Mouse (Mus musculus): ENCODE data around the gene Vmn1r95. TPM values are rescaled to one million over a fixed set of nuclear protein-coding genes. Genes with fewer than 3 reads are reported as not detected.

Gene Vmn1r95
- not detected for polyA plus RNA-seq (2017; shearing (Covaris generic))

GRCm38 (mm10) chr7:20193410-20193809, at the start of gene Vmn1r95:
Vmn1r95 (plus strand) TSS chr7:20193710.

DNA sequence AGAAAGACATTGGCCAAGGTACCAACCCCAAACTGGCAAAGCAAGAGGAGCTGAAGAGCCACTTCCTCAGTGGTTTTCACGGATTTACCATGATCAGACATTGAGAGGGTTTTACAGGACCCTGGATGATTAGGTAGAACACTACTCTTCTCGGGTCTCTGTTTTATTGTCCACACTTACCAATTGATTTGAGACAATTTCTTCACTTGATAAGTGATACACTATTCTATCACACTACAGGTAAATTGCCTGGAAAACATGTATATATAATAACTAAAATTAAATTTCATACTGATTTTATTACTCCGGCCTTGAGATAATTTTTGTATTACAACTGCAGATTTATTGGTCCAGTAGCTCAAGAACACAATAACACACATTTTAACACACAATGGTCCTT, 25.2 kb upstream of the Vmn1r95 start, which contains the start of gene Vmn1r94:
Vmn1r94 (minus strand) TSS at position 101 of the 400 bp plus-strand sequence.

GRCm38 (mm10) chr7:20205507-20205906, 12.0 kb downstream of the Vmn1r95 start, which contains the start of gene Gm6164:
Gm6164 (minus strand) TSS chr7:20205607.

DNA sequence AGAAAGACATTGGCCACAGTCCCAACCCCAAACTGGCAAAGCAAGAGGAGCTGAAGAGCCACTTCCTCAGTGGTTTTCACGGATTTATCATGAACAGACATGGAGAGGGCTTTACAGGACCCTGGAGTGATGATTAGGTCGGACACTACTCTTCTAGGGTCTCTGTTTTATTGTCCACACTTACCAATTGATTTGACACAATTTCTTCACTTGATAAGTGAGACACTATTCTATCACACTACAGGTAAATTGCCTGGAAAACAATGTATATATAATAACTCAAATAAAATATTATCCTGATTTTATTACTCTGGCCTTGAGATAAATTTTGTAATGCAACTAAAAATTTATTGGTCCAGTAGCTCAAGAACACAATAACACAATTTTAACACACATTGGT, 40.2 kb downstream of the Vmn1r95 start, which contains the start of gene Gm4498:
Gm4498 (minus strand) TSS at position 101 of the 400 bp plus-strand sequence.

Other genes with a start within 250 kb of the Vmn1r95 start
- gene Igsf23, start 243.0 kb upstream of the Vmn1r95 start, polyA plus RNA-seq (2017; shearing (Covaris generic)): 1.5 TPM
- not detected for gene Ceacam20, start 228.3 kb upstream of the Vmn1r95 start, polyA plus RNA-seq (2017; shearing (Covaris generic))
- not detected for gene Nlrp9b, start 202.2 kb upstream of the Vmn1r95 start, polyA plus RNA-seq (2017; shearing (Covaris generic))
- gene Vmn1r91, start 94.0 kb upstream of the Vmn1r95 start, polyA plus RNA-seq (2017; shearing (Covaris generic)): 0.24 TPM
- gene Gm16442, start 71.1 kb upstream of the Vmn1r95 start, polyA plus RNA-seq (2017; shearing (Covaris generic)): not detected
- not detected for gene Vmn1r93, start 54.6 kb upstream of the Vmn1r95 start, polyA plus RNA-seq (2017; shearing (Covaris generic))
- not detected for gene Vmn1r94, start 25.3 kb upstream of the Vmn1r95 start, polyA plus RNA-seq (2017; shearing (Covaris generic))
- not detected for gene Gm6164, start 11.9 kb downstream of the Vmn1r95 start, polyA plus RNA-seq (2017; shearing (Covaris generic))
- not detected for gene Gm4498, start 40.1 kb downstream of the Vmn1r95 start, polyA plus RNA-seq (2017; shearing (Covaris generic))
- gene Gm5890, start 69.1 kb downstream of the Vmn1r95 start, polyA plus RNA-seq (2017; shearing (Covaris generic)): 0.69 TPM
- gene Gm4133, start 140.4 kb downstream of the Vmn1r95 start, polyA plus RNA-seq (2017; shearing (Covaris generic)): not detected
- not detected for gene Gm5728, start 181.7 kb downstream of the Vmn1r95 start, polyA plus RNA-seq (2017; shearing (Covaris generic))
- gene Vmn1r100, start 224.2 kb downstream of the Vmn1r95 start, polyA plus RNA-seq (2017; shearing (Covaris generic)): not detected
- gene Vmn1r101, start 248.9 kb downstream of the Vmn1r95 start, polyA plus RNA-seq (2017; shearing (Covaris generic)): not detected